9 mouse cellular contexts compared by ENCODE assay signal in genomic region chr4:98106445-98107092, GRCm38 (mm10).
A peak's percentile ranks its signal among the peaks of the same experiment; 100 is the strongest.
DNase-seq lines count a peak whose midpoint lies in the region; ATAC-seq and TF ChIP-seq lines count a peak whose summit lies in the region.
"Had no signal": no experiment of that assay in that cellular context is flagged by ENCODE, and none has a peak within 500 bp of the region (broad histone marks: within the 10 kb centered on the region; RNA-seq: fewer than 3 reads in every experiment).

No protein-coding gene starts in this region.

- no peaks in the 10 kb centered on the region for H3K27me3 ChIP-seq in heart, embryonic 16.5 days (ENCODE audit: control insufficient read depth, insufficient read depth, low read length)
- H3K27me3 ChIP-seq in midbrain, embryonic 10.5 days (ENCODE audit: low read depth, poor library complexity, severe bottlenecking): peaks cover 76% of the 10 kb centered on the region

- H3K4me2 ChIP-seq in heart, embryonic 16.5 days (ENCODE audit: low read depth, low read length): peak overlapping the region; percentile 20

- TF ChIP-seq CTCF in gastrocnemius, adult 2 months (IDR thresholded peaks at IDR 0.05): no peak

- no peak for ATAC-seq in heart, embryonic 16.5 days (replicated peaks; ENCODE audit: extremely low read depth, insufficient read depth, low FRiP score)
- no peak for ATAC-seq in megakaryocyte-erythroid progenitor cell, adult 5-6 weeks (replicated peaks; ENCODE audit: low FRiP score, low TSS enrichment, poor library complexity, severe bottlenecking)

- peaks cover 46% of the 10 kb centered on the region for H3K4me1 ChIP-seq in heart, embryonic 16.5 days (ENCODE audit: control insufficient read depth, insufficient read depth, low read length)
- peaks cover 84% of the 10 kb centered on the region for H3K4me1 ChIP-seq in midbrain, embryonic 10.5 days

- H3K27ac ChIP-seq in gastrocnemius, adult 2 months: peak overlapping the region; percentile 85
- H3K27ac ChIP-seq in heart, embryonic 16.5 days (ENCODE audit: low read length): peak overlapping the region; percentile 52
- H3K27ac ChIP-seq in midbrain, embryonic 10.5 days (replicated peaks): peak overlapping the region; percentile 87

- peak overlapping the region; percentile 55 for H3K4me3 ChIP-seq in gastrocnemius, adult 2 months
- no peak overlapping the region for H3K4me3 ChIP-seq in heart, embryonic 16.5 days (ENCODE audit: low read length)
- no peak overlapping the region for H3K4me3 ChIP-seq in midbrain, embryonic 10.5 days

- no peak for DNase-seq in gastrocnemius, adult 2 months
- DNase-seq in gastrocnemius, postnatal 10 days: no peak
- DNase-seq in ZHBTc4 (ENCODE audit: low read depth, low spot score): peak; percentile 30
- DNase-seq in midbrain, embryonic 10.5 days (ENCODE audit: low spot score): peak; percentile 31
- DNase-seq in spleen, postnatal 14 days (ENCODE audit: low spot score in 2 of 2): no peak
- DNase-seq in left cerebral cortex, postnatal 4 days: no peak
- DNase-seq: lung, postnatal 4 days had no signal

- WGBS in heart, embryonic 16.5 days: 42% methylated on average over 14 of the region's 14 CpGs
- 39% methylated on average over 14 of the region's 14 CpGs for WGBS in midbrain, embryonic 10.5 days

- H3K9me3 ChIP-seq in heart, embryonic 16.5 days (replicated peaks; ENCODE audit: control insufficient read depth, low read length): no peaks in the 10 kb centered on the region
- H3K9me3 ChIP-seq in midbrain, embryonic 10.5 days (replicated peaks): no peaks in the 10 kb centered on the region

- H3K9ac ChIP-seq in heart, embryonic 16.5 days (ENCODE audit: low read length): no peak overlapping the region

- intact Hi-C loops in gastrocnemius, adult 2 months (cut with DNase I): loop anchor here (5.0 to 10.0 kb wide), 3 partner anchors 182 to 329 kb away; partner anchors contain the start of gene E130114P18Rik
- intact Hi-C loops in left cerebral cortex, postnatal 4 days (cut with DNase I): loop anchor here (10.0 kb wide), 1 partner anchor 322 kb away; no protein-coding TSS in a partner anchor

- H3K36me3 ChIP-seq in heart, embryonic 16.5 days (ENCODE audit: control insufficient read depth, insufficient read depth): no peaks in the 10 kb centered on the region
- H3K36me3 ChIP-seq in midbrain, embryonic 10.5 days: no peaks in the 10 kb centered on the region

Comparison
In these comparisons a context has a peak if more than half of its experiments do, and no peak if none do; other contexts are left out.
1. DNase-seq: peak in ZHBTc4 (single experiment) and midbrain, embryonic 10.5 days (single experiment); none in gastrocnemius, adult 2 months (single experiment), gastrocnemius, postnatal 10 days (single experiment), spleen, postnatal 14 days (0 of 2) and left cerebral cortex, postnatal 4 days (single experiment).
2. Peak in every context shown above with its lines, with median percentiles within 50 percentile points of each other: H3K27ac ChIP-seq.